Mouse (Mus musculus): Measurements from ENCODE around the gene Naaladl2.

Naaladl2 gene

DNA sequence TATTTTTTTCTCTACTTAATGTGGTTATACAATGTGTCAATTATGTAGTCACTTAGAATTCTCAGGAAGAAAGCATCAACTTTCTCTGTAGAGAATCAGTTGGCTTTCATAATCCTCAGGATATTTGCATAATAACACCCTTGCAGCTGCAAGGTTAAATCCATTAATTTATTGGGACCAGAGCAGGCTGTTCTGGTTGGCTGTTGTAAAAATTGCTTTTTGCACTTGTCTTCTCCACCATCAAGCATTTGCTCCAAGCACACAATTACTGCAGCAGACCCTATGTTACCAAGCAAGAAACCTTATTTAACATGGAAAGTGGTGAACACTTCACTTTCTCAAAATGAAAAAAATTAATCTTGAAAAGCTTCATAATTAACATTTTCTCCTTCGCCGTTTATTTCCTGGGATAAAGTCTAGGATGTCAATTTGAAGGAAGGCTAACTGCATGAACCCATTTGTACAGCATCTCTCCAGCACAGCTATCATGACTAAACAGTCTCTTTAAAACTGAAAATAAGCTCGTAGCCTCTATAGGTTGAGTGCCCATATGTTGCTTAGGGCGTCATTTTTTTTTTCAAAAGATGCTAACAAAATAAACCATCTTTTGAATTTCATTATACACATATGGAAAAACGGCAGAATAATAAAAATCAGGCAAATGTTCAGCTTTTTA, 205.4 kb downstream of the Naaladl2 start:
- DNase-seq: no peak

DNA sequence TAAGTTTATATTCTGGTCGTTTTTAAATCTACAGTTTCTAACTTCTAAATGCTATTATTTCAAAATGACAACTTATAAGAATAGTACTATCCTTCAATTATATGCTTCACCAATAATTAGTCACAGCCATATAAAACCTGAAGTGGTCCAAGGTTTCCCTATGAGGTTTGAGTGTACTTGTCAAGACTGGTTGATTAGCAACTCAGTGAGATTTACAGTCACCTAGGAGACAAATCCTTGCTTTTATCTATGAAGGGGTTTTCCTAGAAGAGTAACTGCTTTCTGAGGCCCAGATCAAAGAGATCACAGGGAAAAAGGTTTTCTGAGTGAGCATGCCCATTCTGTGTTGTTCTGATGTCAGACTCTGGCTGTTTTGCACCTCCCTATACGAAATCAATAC, 222.2 kb downstream of the Naaladl2 start:
- no peak for DNase-seq

DNA sequence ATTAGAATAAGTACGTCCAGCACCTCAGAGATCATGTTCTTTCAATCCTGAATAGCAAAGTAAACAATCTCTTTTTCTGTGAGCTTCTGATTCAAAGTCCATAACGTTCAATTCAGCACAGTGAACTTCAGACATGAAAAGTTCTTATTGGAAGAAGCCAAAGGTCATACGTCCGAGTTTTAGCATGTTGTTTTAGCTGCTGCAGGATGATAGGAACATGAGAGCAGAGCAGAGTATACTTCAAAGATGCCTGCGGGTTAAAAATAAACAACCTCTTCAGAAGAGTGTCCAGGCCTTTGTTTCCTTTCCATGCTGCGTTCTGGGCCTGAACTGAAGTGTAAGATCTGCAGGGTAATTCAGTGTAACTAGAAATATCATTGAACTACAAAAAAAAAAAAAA, 222.7 kb downstream of the Naaladl2 start:
- DNase-seq: no peak

DNA sequence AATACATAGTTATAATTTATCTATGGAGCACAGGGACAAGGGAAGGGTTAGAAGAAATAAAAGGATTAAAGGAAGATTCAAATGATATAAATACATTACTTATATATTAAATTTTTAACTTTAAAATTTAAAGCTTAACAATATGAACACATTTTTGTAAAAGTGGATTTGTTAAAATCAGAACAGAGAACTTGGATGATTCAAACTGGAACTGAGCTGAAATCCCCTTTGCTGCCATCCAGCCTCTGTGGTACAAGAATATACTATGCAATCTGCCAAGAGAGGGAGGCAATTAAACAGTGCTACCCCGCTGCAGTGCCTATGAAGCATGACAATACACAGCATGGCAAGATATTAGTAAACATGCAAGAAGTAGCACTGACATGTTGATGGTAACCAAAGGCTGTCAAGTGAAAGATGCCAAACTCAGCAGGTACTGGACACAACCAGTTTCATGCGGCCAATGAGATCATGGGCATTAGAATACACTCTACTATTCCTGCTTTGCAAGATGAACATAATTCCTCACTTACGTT, 238.6 kb downstream of the Naaladl2 start:
- DNase-seq: no peak

DNA sequence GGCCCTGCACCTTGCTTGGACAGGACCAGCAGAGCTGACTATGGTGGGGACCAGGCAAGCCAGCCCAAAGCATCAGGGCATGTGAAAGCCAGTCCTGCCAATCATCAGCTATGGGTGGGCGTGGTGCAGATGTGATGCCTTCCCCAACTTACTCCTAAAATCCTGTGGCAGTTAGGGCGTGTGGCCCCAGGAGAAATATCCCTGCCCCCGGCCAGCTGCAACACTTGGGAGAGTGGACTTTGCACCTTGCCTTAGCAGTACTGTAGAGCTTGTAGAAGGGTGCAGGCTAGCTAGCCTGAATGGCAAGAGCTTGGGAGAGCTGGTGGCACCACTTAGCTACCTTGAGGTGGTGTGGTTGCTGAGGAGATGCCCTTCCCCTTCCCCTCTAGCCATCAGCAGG, 255.3 kb downstream of the Naaladl2 start:
- DNase-seq: no peak

DNA sequence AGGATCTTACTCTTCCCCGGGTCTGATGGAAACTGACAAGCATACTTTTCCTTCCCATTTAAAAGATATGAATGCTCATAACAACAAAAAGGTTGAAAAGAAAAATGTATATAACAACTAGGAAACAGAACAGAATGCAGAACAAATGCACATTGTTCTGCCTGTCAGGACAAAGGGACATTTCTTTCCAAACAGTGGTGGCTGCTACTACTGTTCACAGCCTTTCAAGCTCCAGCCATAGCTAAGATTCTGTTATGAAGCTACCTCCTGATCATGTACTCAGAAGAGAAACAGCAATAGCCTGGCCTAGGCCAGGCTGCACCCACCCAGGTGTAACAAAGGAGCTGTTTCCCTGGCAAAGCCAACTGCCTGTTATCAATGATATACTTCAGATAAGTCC, 271.8 kb downstream of the Naaladl2 start:
- DNase-seq: no peak

DNA sequence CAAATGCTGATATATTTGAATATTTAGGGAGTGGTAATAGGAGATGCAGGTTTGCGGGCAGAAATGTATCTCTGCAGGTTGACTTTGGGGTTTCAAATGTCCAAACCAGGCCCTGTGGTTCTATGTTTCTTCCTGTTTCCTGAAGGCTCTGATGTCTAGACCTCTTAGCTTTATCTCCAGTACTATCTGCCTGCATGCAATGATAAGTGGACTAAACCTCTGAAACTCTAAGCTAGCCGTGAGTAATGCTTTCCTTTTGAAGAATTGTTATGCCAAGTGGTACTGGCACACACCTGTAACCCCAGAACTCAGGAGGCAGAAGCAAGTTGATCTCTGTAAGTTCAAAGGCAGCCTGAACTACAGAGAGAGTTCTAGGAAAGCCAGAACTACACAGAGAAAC, 291.1 kb downstream of the Naaladl2 start:
- DNase-seq: no peak

DNA sequence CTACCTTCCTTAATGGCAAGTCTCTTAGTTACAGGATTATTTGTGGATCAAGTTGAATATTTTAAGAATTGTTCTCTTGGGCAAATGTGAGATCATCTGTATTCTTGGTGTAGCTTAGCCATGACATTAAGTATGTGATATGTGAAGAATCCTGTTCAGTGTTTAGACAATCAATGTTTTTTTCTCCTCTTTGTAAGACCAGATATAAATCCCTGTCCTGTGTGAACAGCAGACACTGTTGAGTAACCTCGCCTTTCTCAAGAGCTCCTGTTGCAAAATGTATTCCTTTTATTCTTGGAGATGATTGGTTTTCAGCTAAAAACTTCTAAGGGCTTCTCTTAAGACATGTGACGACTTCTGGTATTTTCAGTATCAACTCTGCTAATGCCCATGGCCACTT, 347.3 kb downstream of the Naaladl2 start:
- DNase-seq: no peak

DNA sequence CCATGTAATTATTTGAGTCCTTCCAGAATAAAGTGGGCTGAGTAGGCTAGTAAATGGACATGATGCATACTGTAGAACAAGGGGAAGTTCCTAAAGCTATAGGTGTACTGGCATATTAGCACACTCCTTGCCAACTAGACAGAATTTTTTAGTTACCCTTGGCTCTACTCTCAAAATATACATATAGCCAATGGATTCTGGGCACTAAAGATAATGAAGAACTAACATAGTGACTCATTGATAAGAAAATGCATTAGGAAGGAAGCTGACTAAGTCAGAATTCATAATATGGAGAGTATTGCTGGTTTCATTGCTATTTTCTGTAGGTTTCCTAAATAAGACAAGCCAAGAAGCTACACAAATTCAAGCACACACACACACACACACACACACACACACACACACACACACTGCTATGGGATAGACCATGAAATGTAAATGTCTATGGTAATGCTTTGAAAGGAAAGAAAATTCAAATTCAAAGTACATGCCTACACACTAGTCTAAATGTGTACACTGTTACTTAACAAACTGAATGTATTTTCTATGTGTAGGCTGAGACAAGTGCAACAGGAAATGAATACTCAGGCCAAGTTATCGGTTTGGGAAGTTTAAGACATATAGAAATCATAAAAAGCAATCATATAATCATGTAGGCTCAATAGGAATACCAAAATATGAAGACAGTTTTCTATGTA, 356.5 kb downstream of the Naaladl2 start:
- no peak for DNase-seq

DNA sequence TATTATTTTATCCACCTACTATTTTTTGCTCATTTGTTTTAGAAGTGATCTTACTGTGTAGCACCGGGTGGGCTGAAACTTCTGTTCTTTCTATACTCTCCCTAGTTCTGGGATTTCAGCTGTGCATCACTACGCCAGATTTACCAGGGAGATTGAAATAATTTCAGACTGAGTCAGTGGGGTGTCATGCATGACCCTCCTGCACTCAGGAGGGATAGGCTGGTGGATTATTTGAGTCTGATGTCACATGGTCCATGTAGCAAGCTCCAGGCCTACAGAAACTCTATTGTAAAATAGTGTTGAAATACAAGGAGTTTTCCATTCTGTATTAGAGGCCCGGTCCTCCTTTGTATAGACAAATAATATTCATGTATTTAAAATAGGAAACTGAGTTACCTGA, 360.0 kb downstream of the Naaladl2 start:
- DNase-seq: no peak

DNA sequence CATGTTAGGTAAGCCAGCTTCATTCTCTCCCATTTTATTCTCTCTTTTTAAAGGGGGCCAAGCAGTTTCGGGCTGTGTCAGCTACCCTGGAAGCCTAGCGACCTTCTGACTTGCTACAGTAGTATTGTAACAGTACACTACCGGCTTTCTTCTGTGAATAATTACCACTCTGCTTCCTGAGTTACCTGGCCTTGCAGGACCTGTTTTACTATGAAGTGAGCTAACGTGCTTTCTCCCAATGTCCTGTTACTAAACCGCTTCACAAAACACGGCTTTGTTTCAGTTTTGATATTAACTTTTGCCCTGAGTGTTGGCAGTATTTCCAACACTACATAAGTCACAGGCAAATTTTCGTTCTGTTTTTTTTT, 360.6 kb downstream of the Naaladl2 start:
- DNase-seq: no peak

DNA sequence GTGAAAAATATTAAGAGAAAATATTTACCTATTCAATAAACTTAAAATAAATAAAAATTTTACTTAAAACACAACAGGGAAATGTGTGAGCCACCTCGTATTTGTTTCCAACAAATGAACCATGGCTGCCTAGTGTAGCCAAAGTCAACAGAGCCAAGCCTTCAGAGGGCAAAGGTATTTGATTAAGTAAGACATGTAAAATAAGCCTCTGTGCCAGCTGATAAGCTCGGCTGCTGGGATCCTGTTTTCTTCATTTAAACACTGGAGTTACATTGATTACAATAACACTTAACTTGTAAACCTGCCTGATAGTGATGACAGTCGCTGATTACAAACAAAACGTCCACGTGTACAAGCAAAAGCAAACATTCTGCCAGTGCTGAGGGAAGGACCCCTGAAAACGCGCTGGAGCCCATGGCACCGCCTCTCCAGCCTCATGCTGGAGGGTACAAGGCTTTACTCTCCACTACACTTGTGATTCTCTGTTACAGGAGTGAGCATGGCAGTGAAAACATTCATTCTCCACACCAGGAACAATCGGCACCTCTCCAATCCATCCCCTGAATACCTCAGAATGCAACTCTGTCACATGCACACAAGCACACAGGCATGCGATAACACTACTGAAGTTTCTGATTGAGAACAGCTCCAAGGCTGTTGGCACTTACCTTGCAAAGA, 361.1 kb downstream of the Naaladl2 start:
- DNase-seq: no peak

DNA sequence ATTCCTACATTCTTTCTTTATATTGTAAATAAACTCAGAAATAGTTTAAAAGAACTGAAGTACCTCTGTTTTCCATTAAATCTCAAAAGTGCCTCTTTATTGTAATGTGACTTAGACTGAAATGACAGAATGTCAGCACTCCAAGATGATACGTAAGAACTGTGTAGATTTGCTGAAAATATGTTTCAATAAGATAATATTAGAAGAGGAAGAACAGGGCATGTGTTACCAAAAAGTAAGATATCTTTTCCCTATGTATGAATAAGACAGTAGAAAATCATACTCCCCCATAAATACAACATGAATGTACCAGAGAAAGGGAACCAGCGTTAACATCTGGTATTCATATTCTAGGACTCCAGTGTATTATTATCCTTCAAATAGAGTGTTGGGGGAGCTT, 362.4 kb downstream of the Naaladl2 start:
- DNase-seq: no peak

DNA sequence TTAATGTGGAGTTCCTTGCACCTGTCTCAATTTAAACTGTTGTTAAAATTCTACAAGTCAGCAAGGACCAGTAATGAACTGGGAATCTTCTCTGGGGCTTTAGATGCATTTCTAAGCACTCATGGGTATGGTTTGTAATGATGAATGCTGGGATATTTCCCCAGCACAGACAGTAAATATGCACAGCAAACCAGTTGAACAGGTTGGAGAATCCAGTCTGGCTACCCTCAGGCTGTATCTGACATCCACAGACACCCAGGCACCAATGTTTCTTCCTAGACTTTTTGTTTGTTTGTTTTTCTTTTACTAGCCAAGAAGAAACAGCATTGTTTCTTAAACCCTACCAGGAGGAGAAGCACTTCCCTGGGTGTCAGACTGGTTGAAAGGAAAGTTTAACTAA, 365.6 kb downstream of the Naaladl2 start:
- DNase-seq: no peak

DNA sequence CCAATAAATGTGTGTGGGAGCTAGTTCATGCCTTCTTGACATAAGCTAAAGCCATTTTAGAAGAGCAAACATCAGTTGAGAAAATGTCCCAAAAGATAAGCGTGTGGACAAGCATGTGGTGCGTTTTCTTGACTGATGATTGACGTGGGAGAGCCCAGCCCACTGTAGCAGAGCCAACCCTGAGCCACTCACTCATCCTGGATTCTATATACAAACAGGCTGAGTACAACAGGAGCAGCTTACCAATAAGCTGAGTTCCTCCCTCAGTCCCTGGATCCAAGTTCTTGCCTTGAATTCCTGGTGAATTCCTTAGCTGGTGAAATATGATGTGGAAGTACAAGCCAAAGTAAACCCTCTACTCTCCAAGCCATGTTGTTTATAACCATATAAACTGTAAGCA, 395.0 kb downstream of the Naaladl2 start:
- no peak for DNase-seq

DNA sequence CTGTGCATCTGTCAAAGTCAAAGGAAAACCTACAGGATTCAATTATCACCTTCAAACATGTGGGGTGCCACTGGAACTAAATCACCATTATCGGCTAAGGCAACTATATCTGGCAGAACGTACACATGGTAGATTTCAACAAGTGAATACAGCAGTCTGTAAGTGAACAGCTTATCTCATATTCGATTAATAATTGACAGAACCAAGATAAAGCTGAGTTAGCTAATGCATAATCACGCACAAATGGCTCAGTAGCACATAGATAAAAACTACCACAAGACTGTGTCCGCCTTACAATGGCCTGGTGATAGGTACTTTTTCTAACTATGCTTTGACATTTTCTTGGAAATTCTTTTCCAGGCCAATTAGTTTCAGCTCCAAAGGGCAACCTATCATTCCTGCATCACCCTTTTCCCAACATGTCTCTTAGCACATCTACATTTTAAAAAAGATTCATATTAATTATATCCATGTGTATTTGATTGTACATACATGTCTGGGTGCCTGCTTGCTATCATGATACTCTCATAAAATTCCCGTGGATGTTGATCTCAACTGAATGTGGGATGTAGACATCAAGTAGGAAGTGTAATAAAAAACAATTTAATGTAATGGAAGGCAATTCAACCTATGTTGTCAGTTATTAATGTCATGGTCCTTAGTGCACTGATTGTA, 396.7 kb downstream of the Naaladl2 start:
- no peak for DNase-seq

DNA sequence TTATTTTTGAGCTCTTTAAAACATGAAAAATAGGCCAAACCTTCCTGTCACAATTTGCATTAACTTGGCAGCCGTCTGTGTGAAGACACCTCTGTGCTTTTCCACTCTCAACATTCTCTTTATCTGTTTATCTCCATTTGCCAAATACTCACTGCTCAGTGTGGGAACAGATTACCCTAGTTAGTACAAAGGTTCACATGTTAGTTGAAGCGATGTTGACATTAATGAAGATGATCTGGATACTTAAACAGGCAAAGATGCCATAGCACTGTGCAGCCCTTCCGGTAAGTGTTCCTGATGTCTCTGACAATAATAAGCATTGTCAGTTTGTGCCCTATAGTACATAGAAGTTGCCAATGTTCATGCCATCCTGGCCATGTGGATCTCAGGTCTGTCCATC, 400.1 kb downstream of the Naaladl2 start:
- DNase-seq: no peak

DNA sequence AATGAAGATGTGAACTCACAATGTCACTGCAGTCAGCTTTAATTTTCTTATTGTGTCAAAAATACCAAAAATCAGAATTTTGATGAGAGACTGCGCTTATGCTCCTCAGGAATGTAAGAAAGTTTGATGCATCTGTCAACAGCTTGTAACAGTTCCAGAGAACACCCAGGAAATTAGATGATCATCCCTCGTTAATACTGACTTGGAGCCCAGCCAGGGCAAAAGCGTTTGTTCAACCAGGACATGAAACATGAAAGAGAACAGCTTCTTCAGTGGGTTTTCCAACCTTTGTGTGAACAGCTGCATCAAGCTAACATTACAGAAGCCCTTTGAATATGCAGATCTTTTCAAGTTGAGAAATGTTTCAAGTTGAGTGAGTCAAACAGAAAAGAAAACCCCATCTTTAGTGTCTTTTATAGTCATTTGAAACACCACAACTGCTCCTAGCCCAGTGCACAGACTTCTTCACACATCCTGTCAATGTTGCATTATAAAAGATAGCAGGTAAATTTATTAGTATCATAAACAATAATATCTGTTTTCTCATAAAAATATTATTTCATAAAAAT, 424.8 kb downstream of the Naaladl2 start:
- no peak for DNase-seq

DNA sequence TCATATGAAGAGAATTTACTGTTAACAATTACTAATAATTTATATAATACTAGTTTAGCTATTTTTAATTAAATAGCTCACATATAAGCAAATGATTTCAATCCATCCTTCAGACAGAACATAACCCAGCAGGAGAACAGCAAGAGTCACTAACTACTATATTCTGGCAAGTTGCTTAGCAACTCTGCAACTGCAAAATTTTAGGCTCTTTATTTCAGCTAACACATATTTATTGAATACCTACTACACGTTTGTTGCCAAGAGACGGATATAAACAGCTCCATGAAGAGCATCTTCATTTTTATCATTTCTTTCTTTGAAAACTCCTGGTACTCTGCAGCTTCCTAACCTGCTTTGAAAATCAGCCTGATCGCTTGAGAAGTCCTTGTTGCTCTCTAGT, 429.3 kb downstream of the Naaladl2 start:
- no peak for DNase-seq

DNA sequence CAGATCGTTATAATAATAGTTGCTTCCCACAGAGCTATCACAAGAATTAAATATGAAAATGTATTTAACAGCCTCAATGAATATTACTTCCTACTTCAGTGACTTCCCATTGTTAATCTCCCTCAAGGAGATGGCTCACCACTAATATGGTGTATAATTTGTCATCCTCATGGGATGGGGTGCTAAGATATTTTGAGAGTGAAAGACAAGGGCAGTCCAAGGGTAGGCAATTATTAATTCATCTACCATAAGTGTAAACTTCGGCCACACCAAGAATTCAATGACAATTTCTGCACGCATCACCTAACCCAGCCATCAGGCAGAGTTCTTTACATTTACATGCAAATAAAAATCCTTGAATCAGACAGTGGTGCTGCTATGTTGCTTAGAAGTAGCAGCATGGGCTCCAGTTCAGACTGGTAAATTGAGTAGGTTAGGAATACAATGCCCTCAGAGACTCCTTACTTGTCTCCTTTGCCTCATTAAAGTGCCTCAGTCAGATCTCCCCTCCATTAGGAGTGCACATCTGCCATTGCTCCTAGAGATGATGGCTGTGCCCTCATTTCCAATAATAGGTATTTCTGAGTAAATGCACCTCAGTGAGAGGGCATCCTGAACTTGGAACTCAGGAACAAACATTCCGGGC, 438.2 kb downstream of the Naaladl2 start:
- DNase-seq: no peak

DNA sequence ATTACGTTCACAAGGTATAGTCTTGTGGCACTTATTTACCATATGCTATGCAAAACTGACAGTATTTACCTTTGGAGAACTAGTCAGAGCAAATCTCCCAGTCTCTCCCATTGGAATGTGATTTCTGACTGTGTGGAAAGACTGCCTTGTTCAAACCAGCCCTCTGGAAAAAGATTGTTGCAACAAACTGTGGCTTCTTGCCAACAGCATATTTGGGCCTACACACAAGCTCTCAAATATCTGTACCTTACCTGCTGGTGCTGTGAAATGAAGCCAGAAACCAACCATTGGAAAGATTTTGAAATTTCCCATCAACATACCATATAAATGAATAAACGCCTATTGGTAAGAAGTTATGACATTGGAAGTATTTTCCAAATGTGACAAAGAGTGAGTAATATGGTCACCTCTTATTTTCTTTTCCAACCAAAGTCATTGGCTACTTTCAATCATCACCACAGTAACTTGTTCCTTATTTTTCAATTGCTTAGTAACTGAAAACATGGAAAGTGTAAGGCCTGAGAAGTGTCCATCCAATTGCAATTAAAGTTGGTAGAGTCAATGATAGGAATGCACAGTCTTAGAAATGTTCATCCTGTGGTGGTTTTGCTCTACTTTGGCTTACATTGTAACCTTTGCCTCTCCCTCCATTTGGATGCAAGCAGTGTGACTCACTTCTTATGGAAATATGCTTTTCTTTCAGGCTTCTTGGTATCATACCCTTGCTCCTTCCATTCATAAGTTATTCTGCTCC, 453.7 kb downstream of the Naaladl2 start:
- no peak for DNase-seq

DNA sequence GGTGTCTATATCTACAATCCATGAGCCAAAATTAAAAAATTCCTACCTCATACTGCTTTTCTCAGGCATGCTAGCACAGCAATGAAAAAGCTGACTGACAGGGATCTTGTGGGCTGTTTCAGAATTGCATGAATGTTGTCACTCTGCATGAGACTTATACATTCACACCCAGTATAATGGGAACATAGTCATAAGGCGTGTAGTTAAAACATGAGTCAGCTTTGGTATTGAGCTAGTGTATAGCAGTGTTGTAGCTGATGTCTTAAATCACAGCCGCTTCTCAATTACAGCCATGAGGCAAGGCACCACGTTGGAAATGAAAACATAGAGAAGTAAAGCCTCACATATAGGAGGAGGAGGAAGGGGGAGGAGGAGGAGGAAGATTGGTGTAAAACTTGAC, 473.6 kb downstream of the Naaladl2 start:
- DNase-seq: no peak

Data from cerebellum, adult 8-10 months (tissue).